Mouse (Mus musculus) limb, embryonic 12.5 days (tissue): ENCODE results near the gene Hoxc4. TPM values are rescaled to one million over a fixed set of nuclear protein-coding genes. Genes with fewer than 3 reads are reported as not detected.

Experiments used
- ATAC-seq: fragments of 200-750 bp; cut with Nextera tagmentation; 2 replicates; pipeline ENCODE4 v1.8.0; 2017; ENCODE audit warnings: low read depth, moderate TSS enrichment; ENCODE audit not compliant: insufficient number of reproducible peaks, insufficient read depth, low FRiP score, low TSS enrichment
- H3K27ac ChIP-seq: fragments of 300-500 bp; sonication (generic); 2 replicates; pipeline ENCODE4 v1.5.1; 2016; ENCODE audit warnings: mild to moderate bottlenecking, moderate library complexity
- H3K27me3 ChIP-seq: fragments of 300-500 bp; sonication (generic); 2 replicates; pipeline ENCODE4 v1.6.1; 2016; ENCODE audit warnings: mild to moderate bottlenecking, moderate library complexity
- H3K36me3 ChIP-seq: fragments of 300-500 bp; sonication (generic); 2 replicates; pipeline ENCODE4 v1.6.1; 2016; ENCODE audit warnings: mild to moderate bottlenecking, moderate library complexity
- H3K4me1 ChIP-seq: fragments of 300-500 bp; sonication (generic); replicated peaks from 2 replicates; pipeline ENCODE4 v1.6.1; 2016
- H3K4me2 ChIP-seq: fragments of 300-500 bp; sonication (generic); 2 replicates; pipeline ENCODE4 v1.6.1; 2016; ENCODE audit warnings: mild to moderate bottlenecking, moderate library complexity
- H3K4me3 ChIP-seq: fragments of 300-500 bp; sonication (generic); replicated peaks from 2 replicates; pipeline ENCODE4 v1.5.1; 2016; ENCODE audit warnings: mild to moderate bottlenecking
- H3K9ac ChIP-seq: fragments of 300-500 bp; sonication (generic); replicated peaks from 2 replicates; pipeline ENCODE4 v1.6.1; 2016; ENCODE audit warnings: mild to moderate bottlenecking, moderate library complexity
- H3K9me3 ChIP-seq: fragments of 300-500 bp; sonication (generic); 2 replicates; pipeline ENCODE4 v1.6.1; 2016; ENCODE audit warnings: mild to moderate bottlenecking, moderate library complexity
- WGBS: fragments of 180-500 bp; shearing (Covaris S2); methylation state at CpG from one replicate; pipeline ENCODE4 v1.1.7; 2016; 5-methylcytosine and 5-hydroxymethylcytosine counted together
- polyA plus RNA-seq: library from polyadenylated mRNA; unstranded; fragments of >200 nt; fragmentation: Nextera tagmentation; extraction: Ambion mirVana; gene quantifications from 2 replicates; pipeline ENCODE4 v1.2.1, GENCODE M21; 2016

Gene Hoxc4
- polyA plus RNA-seq, 1 experiment from 2014 or later: 3.8 TPM

DNA sequence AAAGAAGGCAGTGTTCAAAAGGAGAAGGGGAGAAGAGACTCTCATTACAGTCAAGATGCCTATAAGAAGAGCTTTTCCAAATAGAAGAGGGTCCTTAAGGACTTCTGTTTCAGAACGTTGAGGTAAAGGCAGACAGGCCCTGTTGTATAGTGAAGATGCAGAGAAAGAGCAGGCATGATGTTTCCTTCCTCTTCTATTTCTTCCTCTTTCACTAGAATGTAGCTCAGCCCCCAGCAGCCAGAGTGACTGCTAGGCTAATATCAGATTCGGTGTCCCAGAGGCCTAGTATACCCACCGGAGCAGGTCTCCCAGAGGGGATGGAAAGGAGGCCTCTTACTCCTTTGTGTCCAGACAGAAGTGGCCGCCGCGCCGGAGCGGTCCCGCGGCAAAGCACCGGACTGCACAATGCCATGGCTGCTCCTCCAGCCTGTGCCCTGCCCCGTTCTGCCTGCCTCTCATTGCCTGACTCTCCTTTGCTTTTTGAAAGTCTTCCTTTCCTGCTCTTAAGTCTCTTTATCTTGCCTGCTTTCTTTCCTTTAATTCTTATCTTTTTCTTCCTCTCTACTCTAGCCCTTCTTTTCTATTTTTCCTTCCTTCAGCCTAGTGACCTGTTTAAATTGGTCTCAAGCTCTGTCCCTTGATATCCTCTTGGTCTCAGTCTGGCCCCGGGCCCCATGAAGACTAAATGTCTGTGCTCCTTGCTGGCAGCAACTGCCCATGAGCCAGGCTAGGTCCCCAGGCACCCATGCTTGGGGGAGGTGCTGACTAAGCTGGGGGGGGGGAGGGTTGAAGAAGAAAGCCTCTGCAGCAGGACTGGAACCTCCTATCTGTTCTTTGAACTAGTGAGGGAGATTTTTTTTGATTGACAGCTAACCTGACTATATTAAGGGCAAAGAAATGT lies 39.9 kb upstream of the Hoxc4 start:
- H3K27me3 ChIP-seq: peaks cover 98% of the 10 kb centered on the region
- no peaks in the 10 kb centered on the region for H3K9me3 ChIP-seq
- 3% methylated on average over 13 of the region's 13 CpGs for WGBS
- peak overlapping the region; percentile 40 for H3K4me3 ChIP-seq
- H3K36me3 ChIP-seq: no peaks in the 10 kb centered on the region
- H3K9ac ChIP-seq: peak overlapping the region; percentile 50
- H3K27ac ChIP-seq: 0 out of 2 replicates have a peak overlapping the region, but pooled peaks have one; percentile 73
- peak overlapping the region; percentile 82 for H3K4me2 ChIP-seq
- ATAC-seq: no peak
- H3K4me1 ChIP-seq: peaks cover 79% of the 10 kb centered on the region

DNA sequence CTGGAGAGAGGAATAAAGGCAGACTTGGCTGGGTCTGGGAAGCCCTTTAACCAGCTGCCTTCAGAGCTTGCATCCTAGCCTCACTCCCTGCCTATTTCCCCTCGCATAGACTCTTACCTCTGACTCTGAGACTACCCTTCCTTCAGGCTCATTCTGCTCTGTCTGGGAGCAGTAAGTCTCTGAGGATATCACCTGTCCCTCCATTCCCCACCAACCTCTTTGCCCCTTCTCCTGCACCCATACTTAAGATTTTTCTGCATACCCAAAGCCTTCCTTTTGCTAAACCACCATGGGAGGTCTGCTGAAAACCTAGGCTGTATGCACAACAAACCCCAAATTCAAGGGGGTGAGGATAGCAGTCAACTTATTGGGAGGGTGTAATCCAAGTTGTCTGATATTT lies 38.8 kb upstream of the Hoxc4 start:
- H3K4me2 ChIP-seq: peak overlapping the region; percentile 82
- H3K4me3 ChIP-seq: peak overlapping the region; percentile 40; the same call in 1 of the 2 replicates
- peaks cover 99% of the 10 kb centered on the region for H3K27me3 ChIP-seq
- WGBS: 0% methylated on average over 1 of the region's 1 CpGs
- no peak overlapping the region for H3K27ac ChIP-seq
- H3K9ac ChIP-seq: no peak overlapping the region; the same call in 1 of the 2 replicates
- no peak for ATAC-seq
- H3K4me1 ChIP-seq: peaks cover 82% of the 10 kb centered on the region
- no peaks in the 10 kb centered on the region for H3K36me3 ChIP-seq
- H3K9me3 ChIP-seq: no peaks in the 10 kb centered on the region

DNA sequence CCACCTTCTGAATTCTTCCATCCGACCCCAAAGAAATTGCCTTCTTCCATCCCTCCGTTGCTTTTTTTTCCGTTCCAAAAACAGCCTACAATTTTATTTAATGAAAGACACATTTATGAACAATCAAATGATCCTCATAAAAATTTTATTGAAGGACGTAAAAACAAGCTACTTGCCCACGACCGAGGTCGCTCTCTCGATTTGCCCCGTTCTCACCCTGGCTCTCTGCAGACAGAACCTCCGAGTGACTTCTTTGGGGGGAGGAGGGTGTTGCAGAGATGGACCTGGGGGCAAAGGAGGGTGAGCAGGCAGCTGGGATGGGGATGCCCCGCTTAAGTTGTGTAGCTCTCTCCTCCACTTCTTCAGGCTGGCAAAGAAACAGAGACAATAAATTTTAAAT lies 38.4 kb upstream of the Hoxc4 start:
- peak overlapping the region; percentile 50 for H3K27ac ChIP-seq
- ATAC-seq: no peak
- H3K9me3 ChIP-seq: no peaks in the 10 kb centered on the region
- no peaks in the 10 kb centered on the region for H3K36me3 ChIP-seq
- peaks cover 83% of the 10 kb centered on the region for H3K4me1 ChIP-seq
- peak overlapping the region; percentile 53 for H3K4me3 ChIP-seq
- WGBS: 3% methylated on average over 11 of the region's 11 CpGs
- H3K9ac ChIP-seq: no peak overlapping the region
- peak overlapping the region; percentile 82 for H3K4me2 ChIP-seq
- H3K27me3 ChIP-seq: peaks cover 99% of the 10 kb centered on the region

DNA sequence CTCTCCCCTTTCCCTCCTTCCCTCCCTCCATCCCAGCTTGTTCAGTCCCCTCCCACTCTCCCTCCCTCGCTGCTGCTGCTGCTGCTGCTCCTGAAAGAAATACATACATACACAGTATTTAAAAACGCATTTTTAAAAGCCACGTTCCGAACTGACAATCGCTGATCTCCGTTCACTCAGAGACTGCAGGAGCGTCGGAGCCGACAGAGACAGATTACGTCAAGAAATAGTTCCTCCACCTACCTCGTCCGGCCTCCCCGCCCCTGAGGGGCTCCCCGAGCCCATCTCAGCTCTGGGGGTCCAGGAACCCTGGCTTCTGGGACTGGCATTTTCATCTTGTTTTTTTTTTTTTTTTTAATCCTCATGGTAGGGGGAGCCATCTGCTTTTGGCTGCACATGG lies 37.8 kb upstream of the Hoxc4 start:
- no peaks in the 10 kb centered on the region for H3K36me3 ChIP-seq
- WGBS: under 1% methylated on average over 14 of the region's 14 CpGs
- peaks cover 81% of the 10 kb centered on the region for H3K4me1 ChIP-seq
- H3K9me3 ChIP-seq: no peaks in the 10 kb centered on the region
- no peak for ATAC-seq
- 0 out of 2 replicates have a peak overlapping the region, but pooled peaks have one; percentile 31 for H3K9ac ChIP-seq
- peaks cover 99% of the 10 kb centered on the region for H3K27me3 ChIP-seq
- peak overlapping the region; percentile 53 for H3K4me3 ChIP-seq
- H3K27ac ChIP-seq: peak overlapping the region; percentile 50
- peak overlapping the region; percentile 82 for H3K4me2 ChIP-seq

DNA sequence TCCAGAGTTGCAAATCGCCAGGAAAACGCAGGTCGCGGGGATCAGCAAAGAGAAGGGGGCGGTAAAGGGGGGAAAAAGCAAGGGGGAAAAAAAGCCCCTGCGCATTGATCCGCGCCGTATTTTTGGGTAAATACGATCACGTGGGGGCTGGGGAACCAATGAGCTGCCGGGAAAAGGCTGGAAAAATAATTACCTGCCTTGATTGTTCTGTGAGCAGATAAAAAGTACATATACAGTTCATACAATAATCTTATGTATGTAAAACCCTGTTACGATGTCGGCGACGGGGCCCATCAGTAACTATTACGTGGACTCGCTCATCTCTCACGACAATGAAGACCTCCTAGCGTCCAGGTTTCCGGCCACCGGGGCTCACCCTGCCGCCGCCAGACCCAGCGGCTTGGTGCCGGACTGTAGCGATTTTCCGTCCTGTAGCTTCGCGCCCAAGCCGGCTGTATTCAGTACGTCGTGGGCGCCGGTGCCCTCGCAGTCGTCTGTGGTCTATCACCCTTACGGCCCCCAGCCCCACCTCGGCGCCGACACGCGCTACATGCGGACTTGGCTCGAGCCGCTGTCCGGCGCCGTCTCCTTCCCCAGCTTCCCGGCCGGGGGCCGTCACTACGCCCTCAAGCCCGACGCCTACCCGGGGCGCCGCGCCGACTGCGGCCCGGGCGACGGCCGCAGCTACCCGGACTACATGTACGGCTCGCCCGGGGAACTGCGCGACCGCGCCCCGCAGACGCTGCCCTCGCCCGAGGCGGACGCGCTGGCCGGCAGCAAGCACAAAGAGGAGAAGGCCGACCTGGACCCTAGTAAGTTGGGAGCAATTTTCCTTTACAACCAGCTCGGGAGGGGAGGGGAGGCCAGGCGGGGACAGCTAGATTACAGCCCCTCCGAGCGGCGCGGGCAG lies 37.1 kb upstream of the Hoxc4 start:
- peak overlapping the region; percentile 74 for H3K27ac ChIP-seq
- no peaks in the 10 kb centered on the region for H3K9me3 ChIP-seq
- H3K4me2 ChIP-seq: peak overlapping the region; percentile 82
- peak overlapping the region; percentile 81 for H3K9ac ChIP-seq
- ATAC-seq: no peak
- H3K36me3 ChIP-seq: no peaks in the 10 kb centered on the region
- peaks cover 99% of the 10 kb centered on the region for H3K27me3 ChIP-seq
- under 1% methylated on average over 88 of the region's 88 CpGs for WGBS
- H3K4me1 ChIP-seq: peaks cover 75% of the 10 kb centered on the region
- peak overlapping the region; percentile 53 for H3K4me3 ChIP-seq

DNA sequence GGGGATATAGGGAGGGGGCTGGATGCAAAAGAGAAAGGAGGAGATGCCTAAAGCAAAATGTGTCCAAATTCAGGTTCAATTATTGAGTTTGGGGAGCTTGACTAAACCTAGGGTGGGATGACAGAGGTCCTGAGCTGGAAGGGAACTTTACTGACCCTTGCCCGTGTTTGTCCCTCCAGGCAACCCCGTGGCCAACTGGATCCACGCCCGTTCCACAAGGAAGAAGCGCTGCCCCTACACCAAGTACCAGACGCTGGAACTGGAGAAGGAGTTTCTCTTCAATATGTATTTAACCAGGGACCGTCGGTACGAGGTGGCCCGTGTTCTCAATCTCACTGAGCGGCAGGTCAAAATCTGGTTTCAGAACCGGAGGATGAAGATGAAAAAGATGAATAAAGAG lies 35.0 kb upstream of the Hoxc4 start:
- Histone ChIP-seq H3K9ac (no peak overlapping the region), H3K36me3 (no peaks in the 10 kb centered on the region), H3K27ac (no peak overlapping the region), H3K4me2 (peak overlapping the region; percentile 82), H3K27me3 (peaks cover 99% of the 10 kb centered on the region), H3K9me3 (no peaks in the 10 kb centered on the region), H3K4me1 (peaks cover 56% of the 10 kb centered on the region), H3K4me3 (peak overlapping the region; percentile 53)
- no peak for ATAC-seq
- 3% methylated on average over 12 of the region's 12 CpGs for whole genome bisulfite sequencing

DNA sequence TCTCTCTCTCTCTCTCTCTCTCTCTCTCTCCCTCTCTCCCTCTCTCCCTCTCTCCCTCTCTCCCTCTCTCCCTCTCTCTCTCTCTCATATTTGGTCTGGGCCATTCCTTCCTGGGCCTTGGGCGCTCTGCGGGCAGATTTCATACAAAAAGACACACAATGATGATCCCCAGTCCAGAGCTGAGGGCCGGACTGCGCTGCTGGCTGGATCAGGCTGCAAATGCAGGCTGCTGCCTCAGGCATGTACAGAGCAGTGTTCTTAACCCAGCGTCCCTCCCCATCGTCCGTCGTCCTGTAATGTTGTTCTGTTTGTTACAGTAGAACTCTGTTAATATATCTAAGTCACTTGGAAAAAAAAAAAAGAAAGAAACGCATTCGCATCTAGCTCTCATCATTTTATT lies 34.2 kb upstream of the Hoxc4 start:
- H3K4me1 ChIP-seq: peaks cover 48% of the 10 kb centered on the region
- no peak for ATAC-seq
- H3K4me3 ChIP-seq: no peak overlapping the region
- H3K36me3 ChIP-seq: no peaks in the 10 kb centered on the region
- H3K9ac ChIP-seq: no peak overlapping the region
- H3K27ac ChIP-seq: no peak overlapping the region
- WGBS: 5% methylated on average over 10 of the region's 10 CpGs
- H3K9me3 ChIP-seq: no peaks in the 10 kb centered on the region
- peaks cover 99% of the 10 kb centered on the region for H3K27me3 ChIP-seq
- H3K4me2 ChIP-seq: peak overlapping the region; percentile 11

DNA sequence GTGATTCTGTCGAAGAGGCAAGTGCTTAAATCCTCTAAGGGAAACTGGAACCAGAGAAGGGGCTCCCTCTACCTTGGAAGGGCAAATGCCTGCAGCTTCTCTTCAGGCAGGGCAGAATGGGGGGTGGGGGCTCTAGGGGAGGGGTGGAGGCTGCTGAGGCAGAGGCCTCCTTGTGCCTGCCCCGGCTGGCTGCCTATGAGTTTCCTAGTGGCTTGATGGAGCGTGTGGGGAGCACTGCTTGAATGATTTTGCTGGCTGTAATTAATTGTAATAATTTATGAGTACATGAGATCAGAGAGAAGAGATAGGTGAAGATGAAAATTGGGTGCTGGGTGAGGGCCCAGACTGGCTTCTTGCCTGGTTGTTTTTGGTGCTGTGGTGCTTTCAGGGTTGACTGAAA lies 33.8 kb upstream of the Hoxc4 start:
- Histone ChIP-seq H3K4me2 (no peak overlapping the region; the same call in 1 of the 2 replicates), H3K27ac (no peak overlapping the region), H3K9me3 (no peaks in the 10 kb centered on the region), H3K4me1 (peaks cover 45% of the 10 kb centered on the region), H3K36me3 (no peaks in the 10 kb centered on the region), H3K4me3 (no peak overlapping the region), H3K27me3 (peaks cover 99% of the 10 kb centered on the region), H3K9ac (no peak overlapping the region)
- no peak for ATAC-seq
- 10% methylated on average over 3 of the region's 3 CpGs for WGBS

DNA sequence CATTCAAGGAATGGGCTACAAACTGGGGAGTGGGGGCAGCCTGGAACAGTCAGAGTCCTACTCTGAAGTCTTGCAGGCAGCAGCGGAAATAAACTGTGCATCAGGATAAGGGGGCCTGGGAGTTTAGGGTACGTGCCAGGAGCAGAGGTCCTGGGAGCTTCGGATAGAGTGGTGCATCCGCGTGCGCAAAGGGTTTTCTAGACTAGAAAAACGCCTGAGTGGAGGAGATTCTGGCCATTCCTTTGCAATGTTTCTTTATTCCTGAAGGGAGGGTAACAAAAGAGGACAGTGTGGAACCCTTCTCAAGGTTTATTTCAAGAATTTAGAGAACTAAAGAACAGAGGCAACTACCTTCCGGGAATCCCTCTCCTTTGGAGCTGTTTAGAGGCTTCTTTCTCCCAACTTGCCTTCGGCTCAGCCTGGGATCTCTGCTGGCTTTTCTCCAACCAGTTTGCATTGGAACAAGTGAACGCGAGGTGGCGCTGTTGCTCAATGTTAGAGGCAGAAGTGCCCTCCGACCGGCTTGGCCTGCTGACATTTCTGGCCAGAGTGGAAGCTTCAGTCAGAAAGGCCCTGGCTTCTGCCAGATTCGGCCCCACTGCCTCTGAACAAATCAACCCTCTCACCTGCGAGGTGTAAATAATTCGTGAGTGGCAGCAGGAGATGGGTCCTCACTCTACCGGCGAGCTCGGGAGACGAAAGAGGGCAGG lies 31.5 kb upstream of the Hoxc4 start:
- H3K9ac ChIP-seq: no peak overlapping the region
- peaks cover 99% of the 10 kb centered on the region for H3K27me3 ChIP-seq
- H3K4me3 ChIP-seq: no peak overlapping the region
- no peaks in the 10 kb centered on the region for H3K9me3 ChIP-seq
- H3K36me3 ChIP-seq: no peaks in the 10 kb centered on the region
- no peak for ATAC-seq
- WGBS: 3% methylated on average over 21 of the region's 21 CpGs
- no peak overlapping the region for H3K4me2 ChIP-seq
- no peak overlapping the region for H3K27ac ChIP-seq
- peaks cover 37% of the 10 kb centered on the region for H3K4me1 ChIP-seq

DNA sequence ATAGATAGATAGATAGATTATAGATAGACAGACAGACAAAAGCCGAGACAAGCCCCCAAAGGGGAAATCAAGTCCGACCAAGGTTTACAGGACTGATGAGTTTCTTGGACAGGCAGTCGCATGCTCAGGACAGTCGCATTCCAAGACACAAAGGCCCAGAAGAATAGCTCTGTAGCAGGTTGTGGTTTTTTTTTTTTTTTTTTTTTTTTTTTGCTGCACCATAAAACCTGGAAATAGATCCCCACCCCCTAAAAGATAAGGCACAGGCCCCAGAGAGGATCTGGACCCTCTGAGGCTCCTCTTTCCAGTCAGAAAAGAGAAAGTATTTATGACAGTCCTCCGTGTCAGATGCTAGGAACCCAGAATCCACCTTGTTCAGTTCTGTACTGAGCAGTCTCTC lies 30.7 kb upstream of the Hoxc4 start:
- Histone ChIP-seq H3K4me3 (no peak overlapping the region), H3K27me3 (peaks cover 100% of the 10 kb centered on the region), H3K9me3 (no peaks in the 10 kb centered on the region), H3K36me3 (no peaks in the 10 kb centered on the region), H3K27ac (no peak overlapping the region), H3K9ac (no peak overlapping the region), H3K4me2 (no peak overlapping the region), H3K4me1 (peaks cover 33% of the 10 kb centered on the region)
- WGBS: 23% methylated on average over 5 of the region's 5 CpGs
- no peak for ATAC-seq
